Mouse (Mus musculus): ENCODE measurements around the gene Srebf2. TPM values are rescaled to one million over a fixed set of nuclear protein-coding genes. Genes with fewer than 3 reads are reported as not detected.
A peak's percentile ranks its signal among the peaks of the same experiment; 100 is the strongest.

Srebf2 gene
- polyA plus RNA-seq, 1 experiment from 2014 or later = 105 TPM

- Histone ChIP-seq H3K36me3 (replicated peaks; ENCODE audit: control insufficient read depth, insufficient read depth, low read depth, low read length) (no peaks in the 10 kb centered on the region), H3K4me3 (ENCODE audit: low read depth, low read length) (peak overlapping the region; percentile 85), H3K4me2 (ENCODE audit: low read depth, low read length) (peak overlapping the region; percentile 76), H3K9ac (replicated peaks; ENCODE audit: low read length) (peak overlapping the region; percentile 82), H3K27ac (replicated peaks; ENCODE audit: low read depth, low read length) (no peak overlapping the region), H3K27me3 (ENCODE audit: control insufficient read depth, insufficient read depth, low read length) (no peaks in the 10 kb centered on the region), H3K4me1 (ENCODE audit: control insufficient read depth, insufficient read depth, low read length) (no peaks in the 10 kb centered on the region; the same call in 1 of the 2 replicates), H3K9me3 (replicated peaks; ENCODE audit: control insufficient read depth, low read length) (no peaks in the 10 kb centered on the region)
- no peak for ATAC-seq (replicated peaks; ENCODE audit: insufficient number of reproducible peaks, low FRiP score, low TSS enrichment, low read depth)
- 32% methylated on average over 9 of the region's 9 CpGs for WGBS
- no peak for DNase-seq (ENCODE audit: low spot score)
These were observed 1.5 kb downstream of the Srebf2 start for GRCm38 (mm10) chr15:82148510-82148911.

DNA sequence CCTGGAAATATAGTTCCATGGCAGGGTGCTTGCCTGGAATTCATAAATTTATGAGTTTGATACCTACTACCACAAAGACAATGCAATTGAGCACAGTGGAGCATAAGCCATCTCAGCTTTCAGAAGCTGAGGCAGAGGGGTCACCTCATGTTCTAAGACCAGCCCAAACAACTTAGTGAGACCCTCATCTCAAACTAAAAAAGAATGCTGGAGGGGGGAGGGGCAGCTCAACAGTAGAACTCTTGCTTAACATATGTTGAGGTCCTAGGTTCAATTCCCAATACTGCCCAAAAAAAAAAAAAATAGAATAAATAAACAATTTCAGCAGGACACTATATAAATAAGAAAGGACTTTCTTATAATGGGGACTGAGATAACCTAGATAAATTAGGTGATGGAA, 3.1 kb downstream of the Srebf2 start:
- H3K4me3 ChIP-seq (ENCODE audit: low read depth, low read length) = no peak overlapping the region
- ATAC-seq (replicated peaks; ENCODE audit: insufficient number of reproducible peaks, low FRiP score, low TSS enrichment, low read depth) (no peak), DNase-seq (ENCODE audit: low spot score) (no peak)
- no peaks in the 10 kb centered on the region; the same call in 1 of the 2 replicates for H3K4me1 ChIP-seq (ENCODE audit: control insufficient read depth, insufficient read depth, low read length)
- H3K9me3 ChIP-seq (replicated peaks; ENCODE audit: control insufficient read depth, low read length) = no peaks in the 10 kb centered on the region
- no peaks in the 10 kb centered on the region for H3K36me3 ChIP-seq (replicated peaks; ENCODE audit: control insufficient read depth, insufficient read depth, low read depth, low read length)
- no peak overlapping the region for H3K9ac ChIP-seq (replicated peaks; ENCODE audit: low read length)
- H3K4me2 ChIP-seq (ENCODE audit: low read depth, low read length) = no peak overlapping the region
- no peaks in the 10 kb centered on the region for H3K27me3 ChIP-seq (ENCODE audit: control insufficient read depth, insufficient read depth, low read length)
- H3K27ac ChIP-seq (replicated peaks; ENCODE audit: low read depth, low read length) = no peak overlapping the region

GRCm38 (mm10) chr15:82151176-82151575, 4.2 kb downstream of the Srebf2 start:
- no peak overlapping the region for H3K4me3 ChIP-seq (ENCODE audit: low read depth, low read length)
- H3K27ac ChIP-seq (replicated peaks; ENCODE audit: low read depth, low read length) = no peak overlapping the region
- no peaks in the 10 kb centered on the region for H3K9me3 ChIP-seq (replicated peaks; ENCODE audit: control insufficient read depth, low read length)
- no peaks in the 10 kb centered on the region for H3K27me3 ChIP-seq (ENCODE audit: control insufficient read depth, insufficient read depth, low read length)
- no peak overlapping the region for H3K9ac ChIP-seq (replicated peaks; ENCODE audit: low read length)
- no peak overlapping the region for H3K4me2 ChIP-seq (ENCODE audit: low read depth, low read length)
- no peak for ATAC-seq (replicated peaks; ENCODE audit: insufficient number of reproducible peaks, low FRiP score, low TSS enrichment, low read depth)
- H3K4me1 ChIP-seq (ENCODE audit: control insufficient read depth, insufficient read depth, low read length) = no peaks in the 10 kb centered on the region; the same call in 1 of the 2 replicates
- DNase-seq (ENCODE audit: low spot score) = no peak
- no peaks in the 10 kb centered on the region for H3K36me3 ChIP-seq (replicated peaks; ENCODE audit: control insufficient read depth, insufficient read depth, low read depth, low read length)
- WGBS = 86% methylated on average over 4 of the region's 4 CpGs

- Histone ChIP-seq H3K4me3 (ENCODE audit: low read depth, low read length) (no peak overlapping the region), H3K9ac (replicated peaks; ENCODE audit: low read length) (no peak overlapping the region), H3K27me3 (ENCODE audit: control insufficient read depth, insufficient read depth, low read length) (no peaks in the 10 kb centered on the region), H3K27ac (replicated peaks; ENCODE audit: low read depth, low read length) (no peak overlapping the region), H3K36me3 (replicated peaks; ENCODE audit: control insufficient read depth, insufficient read depth, low read depth, low read length) (no peaks in the 10 kb centered on the region), H3K4me2 (ENCODE audit: low read depth, low read length) (no peak overlapping the region), H3K9me3 (replicated peaks; ENCODE audit: control insufficient read depth, low read length) (no peaks in the 10 kb centered on the region), H3K4me1 (ENCODE audit: control insufficient read depth, insufficient read depth, low read length) (no peaks in the 10 kb centered on the region; the same call in 1 of the 2 replicates)
- ATAC-seq (replicated peaks; ENCODE audit: insufficient number of reproducible peaks, low FRiP score, low TSS enrichment, low read depth) (no peak), DNase-seq (ENCODE audit: low spot score) (no peak)
- WGBS = 84% methylated on average over 12 of the region's 12 CpGs
These were observed 5.0 kb downstream of the Srebf2 start for GRCm38 (mm10) chr15:82152022-82152421.

- Histone ChIP-seq H3K4me2 (ENCODE audit: low read depth, low read length) (no peak overlapping the region), H3K36me3 (replicated peaks; ENCODE audit: control insufficient read depth, insufficient read depth, low read depth, low read length) (no peaks in the 10 kb centered on the region), H3K9ac (replicated peaks; ENCODE audit: low read length) (no peak overlapping the region), H3K4me1 (ENCODE audit: control insufficient read depth, insufficient read depth, low read length) (no peaks in the 10 kb centered on the region; the same call in 1 of the 2 replicates), H3K4me3 (ENCODE audit: low read depth, low read length) (no peak overlapping the region), H3K27me3 (ENCODE audit: control insufficient read depth, insufficient read depth, low read length) (no peaks in the 10 kb centered on the region), H3K9me3 (replicated peaks; ENCODE audit: control insufficient read depth, low read length) (no peaks in the 10 kb centered on the region), H3K27ac (replicated peaks; ENCODE audit: low read depth, low read length) (no peak overlapping the region)
- DNase-seq (ENCODE audit: low spot score) (no peak), ATAC-seq (replicated peaks; ENCODE audit: insufficient number of reproducible peaks, low FRiP score, low TSS enrichment, low read depth) (no peak)
- WGBS = 86% methylated on average over 7 of the region's 7 CpGs
These were observed 5.5 kb downstream of the Srebf2 start for GRCm38 (mm10) chr15:82152435-82152834.

- Histone ChIP-seq H3K36me3 (replicated peaks; ENCODE audit: control insufficient read depth, insufficient read depth, low read depth, low read length) (no peaks in the 10 kb centered on the region), H3K27me3 (ENCODE audit: control insufficient read depth, insufficient read depth, low read length) (no peaks in the 10 kb centered on the region), H3K27ac (replicated peaks; ENCODE audit: low read depth, low read length) (no peak overlapping the region), H3K4me2 (ENCODE audit: low read depth, low read length) (no peak overlapping the region), H3K4me1 (ENCODE audit: control insufficient read depth, insufficient read depth, low read length) (no peaks in the 10 kb centered on the region; the same call in 1 of the 2 replicates), H3K9me3 (replicated peaks; ENCODE audit: control insufficient read depth, low read length) (no peaks in the 10 kb centered on the region), H3K9ac (replicated peaks; ENCODE audit: low read length) (no peak overlapping the region), H3K4me3 (ENCODE audit: low read depth, low read length) (no peak overlapping the region)
- 89% methylated on average over 6 of the region's 6 CpGs for WGBS
- ATAC-seq (replicated peaks; ENCODE audit: insufficient number of reproducible peaks, low FRiP score, low TSS enrichment, low read depth) (no peak), DNase-seq (ENCODE audit: low spot score) (no peak)
These were observed 9.3 kb downstream of the Srebf2 start for GRCm38 (mm10) chr15:82156298-82156697.

DNA sequence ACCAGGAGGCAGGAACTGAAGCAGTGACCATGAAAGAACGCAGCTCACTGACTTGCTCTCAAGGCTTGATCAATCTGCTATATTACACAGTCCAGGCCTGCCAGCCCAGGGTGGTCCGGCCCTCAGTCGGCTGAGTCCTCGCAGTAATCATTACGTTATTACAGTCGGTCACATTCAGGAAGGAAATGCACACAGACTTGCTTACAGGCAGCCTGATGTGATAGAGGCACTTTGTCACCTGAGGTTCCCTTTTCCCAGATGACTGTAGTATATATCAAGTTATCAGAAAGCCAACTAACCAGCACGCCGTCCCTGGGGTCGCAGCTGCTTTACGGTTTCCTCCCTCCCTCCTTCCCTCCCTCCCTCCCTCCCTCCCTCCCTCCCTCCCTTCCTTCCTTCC, 9.9 kb downstream of the Srebf2 start:
- Histone ChIP-seq H3K27me3 (ENCODE audit: control insufficient read depth, insufficient read depth, low read length) (no peaks in the 10 kb centered on the region), H3K4me3 (ENCODE audit: low read depth, low read length) (no peak overlapping the region), H3K27ac (replicated peaks; ENCODE audit: low read depth, low read length) (no peak overlapping the region), H3K9me3 (replicated peaks; ENCODE audit: control insufficient read depth, low read length) (no peaks in the 10 kb centered on the region), H3K4me1 (ENCODE audit: control insufficient read depth, insufficient read depth, low read length) (no peaks in the 10 kb centered on the region; the same call in 1 of the 2 replicates), H3K36me3 (replicated peaks; ENCODE audit: control insufficient read depth, insufficient read depth, low read depth, low read length) (no peaks in the 10 kb centered on the region), H3K4me2 (ENCODE audit: low read depth, low read length) (no peak overlapping the region), H3K9ac (replicated peaks; ENCODE audit: low read length) (no peak overlapping the region)
- WGBS = 79% methylated on average over 10 of the region's 10 CpGs
- DNase-seq (ENCODE audit: low spot score) = no peak
- no peak for ATAC-seq (replicated peaks; ENCODE audit: insufficient number of reproducible peaks, low FRiP score, low TSS enrichment, low read depth)

DNA sequence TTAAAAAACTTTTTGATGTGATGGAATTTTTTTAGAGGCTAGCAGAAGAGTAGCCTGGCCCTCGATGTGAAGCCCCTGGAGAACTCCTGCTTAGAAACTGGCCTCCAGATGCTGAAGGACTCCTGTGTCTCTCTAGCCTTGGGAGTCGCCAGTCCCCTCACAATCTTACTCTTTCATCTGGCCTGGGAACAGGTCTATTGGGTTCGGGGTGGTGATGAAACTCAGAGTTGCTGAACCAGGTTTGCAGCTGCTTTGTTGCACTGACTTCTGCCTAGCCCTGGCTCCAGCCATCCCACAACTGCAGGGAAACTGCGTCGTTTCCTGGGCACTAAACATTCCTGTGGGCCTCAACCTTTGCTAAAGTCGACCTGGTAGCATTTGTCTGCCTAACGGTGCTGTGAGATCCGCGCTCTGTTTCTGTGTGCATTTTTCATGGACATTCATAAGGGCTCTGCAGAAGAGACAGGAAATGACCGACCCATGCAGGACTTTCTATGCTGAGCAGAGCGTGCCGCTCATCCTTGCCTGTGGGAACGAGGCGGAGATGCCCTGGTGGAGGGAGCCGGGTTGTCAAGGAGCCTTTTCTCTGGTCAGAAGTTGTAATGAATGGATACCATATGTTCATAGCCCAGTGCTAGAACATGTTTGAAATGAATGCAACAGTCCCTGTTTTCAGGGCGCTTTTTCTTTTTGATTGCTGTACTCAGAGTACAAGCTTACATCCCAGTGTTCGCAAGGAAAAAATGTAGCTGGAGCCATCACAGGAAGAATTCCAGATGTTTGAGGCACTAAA, 11.5 kb downstream of the Srebf2 start:
- ATAC-seq (replicated peaks; ENCODE audit: insufficient number of reproducible peaks, low FRiP score, low TSS enrichment, low read depth) (no peak), DNase-seq (ENCODE audit: low spot score) (no peak)
- 48% methylated on average over 17 of the region's 17 CpGs for WGBS
- no peak overlapping the region for H3K27ac ChIP-seq (replicated peaks; ENCODE audit: low read depth, low read length)
- no peaks in the 10 kb centered on the region for H3K27me3 ChIP-seq (ENCODE audit: control insufficient read depth, insufficient read depth, low read length)
- H3K36me3 ChIP-seq (replicated peaks; ENCODE audit: control insufficient read depth, insufficient read depth, low read depth, low read length) = no peaks in the 10 kb centered on the region
- H3K4me3 ChIP-seq (ENCODE audit: low read depth, low read length) = no peak overlapping the region
- no peak overlapping the region for H3K4me2 ChIP-seq (ENCODE audit: low read depth, low read length)
- H3K9ac ChIP-seq (replicated peaks; ENCODE audit: low read length) = no peak overlapping the region
- no peaks in the 10 kb centered on the region for H3K9me3 ChIP-seq (replicated peaks; ENCODE audit: control insufficient read depth, low read length)
- H3K4me1 ChIP-seq (ENCODE audit: control insufficient read depth, insufficient read depth, low read length) = no peaks in the 10 kb centered on the region; the same call in 1 of the 2 replicates

All from embryonic facial prominence, embryonic 11.5 days (tissue).